Mouse (Mus musculus): ENCODE data around the gene Stfa3. TPM values are rescaled to one million over a fixed set of nuclear protein-coding genes. Genes with fewer than 3 reads are reported as not detected.

The Stfa3 gene
- 4.7 and 7.4 TPM in 2 replicates for polyA plus RNA-seq (2014; fragmentation: Nextera tagmentation; extraction: Ambion mirVana)

GRCm38 (mm10) chr16:36455342-36455802, at the start of gene Stfa3:
Stfa3 (minus strand) TSS chr16:36455392.
- H3K4me3 ChIP-seq (ENCODE audit: low read depth, low read length) = no peak within 1 kb of the TSS
- no peak for ATAC-seq (replicated peaks; ENCODE audit: low FRiP score)

GRCm38 (mm10) chr16:36502286-36502685, 47.1 kb upstream of the Stfa3 start:
- H3K9ac ChIP-seq (ENCODE audit: low read depth, low read length) = no peak overlapping the region
- ATAC-seq (replicated peaks; ENCODE audit: low FRiP score) = no peak
- no peaks in the 10 kb centered on the region for H3K27me3 ChIP-seq (replicated peaks; ENCODE audit: control insufficient read depth, insufficient read depth, low read length)
- no peak overlapping the region for H3K4me3 ChIP-seq (ENCODE audit: low read depth, low read length)
- H3K9me3 ChIP-seq (ENCODE audit: control insufficient read depth, low read length) = no peaks in the 10 kb centered on the region
- H3K4me2 ChIP-seq = no peak overlapping the region
- H3K36me3 ChIP-seq (ENCODE audit: control insufficient read depth, insufficient read depth, low read length) = no peaks in the 10 kb centered on the region
- no peak for DNase-seq (ENCODE audit: low spot score)
- H3K27ac ChIP-seq (ENCODE audit: low read depth, low read length) = no peak overlapping the region
- no peaks in the 10 kb centered on the region for H3K4me1 ChIP-seq (replicated peaks; ENCODE audit: control insufficient read depth, insufficient read depth, low read length)
- WGBS = 42% methylated on average over 2 of the region's 2 CpGs

More at GRCm38 (mm10) chr16:36455342-36455802, at the start of gene Stfa3:
- Histone ChIP-seq H3K27me3 (replicated peaks; ENCODE audit: control insufficient read depth, insufficient read depth, low read length) (no peaks in the 10 kb centered on the region), H3K4me2 (no peak within 1 kb of the TSS), H3K9me3 (ENCODE audit: control insufficient read depth, low read length) (no peaks in the 10 kb centered on the region), H3K9ac (ENCODE audit: low read depth, low read length) (no peak within 1 kb of the TSS), H3K36me3 (ENCODE audit: control insufficient read depth, insufficient read depth, low read length) (no peaks in the 10 kb centered on the region), H3K4me1 (replicated peaks; ENCODE audit: control insufficient read depth, insufficient read depth, low read length) (no peaks in the 10 kb centered on the region), H3K27ac (ENCODE audit: low read depth, low read length) (no peak within 1 kb of the TSS)
- no peak for DNase-seq (ENCODE audit: low spot score)
- WGBS = 79% methylated on average over 4 of the region's 4 CpGs

- Histone ChIP-seq H3K9me3 (ENCODE audit: control insufficient read depth, low read length) (no peaks in the 10 kb centered on the region), H3K4me1 (replicated peaks; ENCODE audit: control insufficient read depth, insufficient read depth, low read length) (no peaks in the 10 kb centered on the region), H3K4me2 (no peak overlapping the region), H3K36me3 (ENCODE audit: control insufficient read depth, insufficient read depth, low read length) (no peaks in the 10 kb centered on the region), H3K4me3 (ENCODE audit: low read depth, low read length) (no peak overlapping the region), H3K9ac (ENCODE audit: low read depth, low read length) (no peak overlapping the region), H3K27ac (ENCODE audit: low read depth, low read length) (no peak overlapping the region), H3K27me3 (replicated peaks; ENCODE audit: control insufficient read depth, insufficient read depth, low read length) (no peaks in the 10 kb centered on the region)
- ATAC-seq (replicated peaks; ENCODE audit: low FRiP score) (no peak), DNase-seq (ENCODE audit: low spot score) (no peak)
- 74% methylated on average over 1 of the region's 1 CpGs for WGBS
Measured at GRCm38 (mm10) chr16:36492420-36492819, 37.2 kb upstream of the Stfa3 start.

- Histone ChIP-seq H3K27ac (ENCODE audit: low read depth, low read length) (no peak overlapping the region), H3K36me3 (ENCODE audit: control insufficient read depth, insufficient read depth, low read length) (no peaks in the 10 kb centered on the region), H3K4me3 (ENCODE audit: low read depth, low read length) (no peak overlapping the region), H3K27me3 (replicated peaks; ENCODE audit: control insufficient read depth, insufficient read depth, low read length) (no peaks in the 10 kb centered on the region), H3K4me1 (replicated peaks; ENCODE audit: control insufficient read depth, insufficient read depth, low read length) (no peaks in the 10 kb centered on the region), H3K4me2 (no peak overlapping the region), H3K9ac (ENCODE audit: low read depth, low read length) (no peak overlapping the region), H3K9me3 (ENCODE audit: control insufficient read depth, low read length) (no peaks in the 10 kb centered on the region)
- no peak for DNase-seq (ENCODE audit: low spot score)
- no peak for ATAC-seq (replicated peaks; ENCODE audit: low FRiP score)
- 46% methylated on average over 9 of the region's 9 CpGs for WGBS
Measured at GRCm38 (mm10) chr16:36476866-36477265, 21.7 kb upstream of the Stfa3 start.

GRCm38 (mm10) chr16:36475530-36475929, 20.3 kb upstream of the Stfa3 start:
- Histone ChIP-seq H3K36me3 (ENCODE audit: control insufficient read depth, insufficient read depth, low read length) (no peaks in the 10 kb centered on the region), H3K4me1 (replicated peaks; ENCODE audit: control insufficient read depth, insufficient read depth, low read length) (no peaks in the 10 kb centered on the region), H3K9me3 (ENCODE audit: control insufficient read depth, low read length) (no peaks in the 10 kb centered on the region), H3K4me2 (no peak overlapping the region), H3K27ac (ENCODE audit: low read depth, low read length) (no peak overlapping the region), H3K4me3 (ENCODE audit: low read depth, low read length) (no peak overlapping the region), H3K9ac (ENCODE audit: low read depth, low read length) (no peak overlapping the region), H3K27me3 (replicated peaks; ENCODE audit: control insufficient read depth, insufficient read depth, low read length) (no peaks in the 10 kb centered on the region)
- 81% methylated on average over 3 of the region's 3 CpGs for WGBS
- ATAC-seq (replicated peaks; ENCODE audit: low FRiP score) (no peak), DNase-seq (ENCODE audit: low spot score) (no peak)

GRCm38 (mm10) chr16:36474849-36475248, 19.7 kb upstream of the Stfa3 start:
- no peaks in the 10 kb centered on the region for H3K4me1 ChIP-seq (replicated peaks; ENCODE audit: control insufficient read depth, insufficient read depth, low read length)
- H3K27ac ChIP-seq (ENCODE audit: low read depth, low read length) = no peak overlapping the region
- ATAC-seq (replicated peaks; ENCODE audit: low FRiP score) = no peak
- H3K4me2 ChIP-seq = no peak overlapping the region
- H3K27me3 ChIP-seq (replicated peaks; ENCODE audit: control insufficient read depth, insufficient read depth, low read length) = no peaks in the 10 kb centered on the region
- 61% methylated on average over 2 of the region's 2 CpGs for WGBS
- no peaks in the 10 kb centered on the region for H3K36me3 ChIP-seq (ENCODE audit: control insufficient read depth, insufficient read depth, low read length)
- H3K9ac ChIP-seq (ENCODE audit: low read depth, low read length) = no peak overlapping the region
- DNase-seq (ENCODE audit: low spot score) = no peak
- no peaks in the 10 kb centered on the region for H3K9me3 ChIP-seq (ENCODE audit: control insufficient read depth, low read length)
- no peak overlapping the region for H3K4me3 ChIP-seq (ENCODE audit: low read depth, low read length)

- 36% methylated on average over 17 of the region's 17 CpGs for WGBS
- no peak overlapping the region for H3K4me3 ChIP-seq (ENCODE audit: low read depth, low read length)
- no peaks in the 10 kb centered on the region for H3K27me3 ChIP-seq (replicated peaks; ENCODE audit: control insufficient read depth, insufficient read depth, low read length)
- no peaks in the 10 kb centered on the region for H3K4me1 ChIP-seq (replicated peaks; ENCODE audit: control insufficient read depth, insufficient read depth, low read length)
- no peak overlapping the region for H3K27ac ChIP-seq (ENCODE audit: low read depth, low read length)
- DNase-seq (ENCODE audit: low spot score) (no peak), ATAC-seq (replicated peaks; ENCODE audit: low FRiP score) (no peak)
- no peaks in the 10 kb centered on the region for H3K36me3 ChIP-seq (ENCODE audit: control insufficient read depth, insufficient read depth, low read length)
- H3K9ac ChIP-seq (ENCODE audit: low read depth, low read length) = no peak overlapping the region
- no peaks in the 10 kb centered on the region for H3K9me3 ChIP-seq (ENCODE audit: control insufficient read depth, low read length)
- H3K4me2 ChIP-seq = no peak overlapping the region
Measured at GRCm38 (mm10) chr16:36473217-36474216, 18.3 kb upstream of the Stfa3 start.

- no peak for ATAC-seq (replicated peaks; ENCODE audit: low FRiP score)
- no peak for DNase-seq (ENCODE audit: low spot score)
- Histone ChIP-seq H3K9me3 (ENCODE audit: control insufficient read depth, low read length) (no peaks in the 10 kb centered on the region), H3K4me1 (replicated peaks; ENCODE audit: control insufficient read depth, insufficient read depth, low read length) (no peaks in the 10 kb centered on the region), H3K4me3 (ENCODE audit: low read depth, low read length) (no peak overlapping the region), H3K4me2 (no peak overlapping the region), H3K9ac (ENCODE audit: low read depth, low read length) (no peak overlapping the region), H3K27me3 (replicated peaks; ENCODE audit: control insufficient read depth, insufficient read depth, low read length) (no peaks in the 10 kb centered on the region), H3K27ac (ENCODE audit: low read depth, low read length) (no peak overlapping the region), H3K36me3 (ENCODE audit: control insufficient read depth, insufficient read depth, low read length) (no peaks in the 10 kb centered on the region)
- WGBS = 57% methylated on average over 13 of the region's 13 CpGs
Measured at GRCm38 (mm10) chr16:36471066-36471633, 16.0 kb upstream of the Stfa3 start.
